Mouse (Mus musculus): ENCODE measurements at regions not wholly inside any gene's neighbourhood (a gene's known extent, or its start where the extent isn't known, plus 50 kb on each side); places are given as distances from the start of the nearest gene placed in this dataset.

- TF ChIP-seq CTCF (IDR thresholded peaks at IDR 0.05; ENCODE audit: low read depth), result no peak
- TF ChIP-seq EP300 (optimal IDR thresholded peaks at IDR 0.05), result no peak
These were observed 286.0 kb downstream of the Rapgef2 start for GRCm38 (mm10) chr3:79000293-79000692.

Data from stomach, postnatal 0 days (tissue).